Mouse (Mus musculus) neutrophil, adult 5-6 weeks (primary cell): Measurements from ENCODE around the gene Fa2h. TPM values are rescaled to one million over a fixed set of nuclear protein-coding genes. Genes with fewer than 3 reads are reported as not detected.

Experiments used
- ATAC-seq: fragments of 151-379, 151-347 bp; 2 replicates; pipeline ENCODE4 v1.8.0; 2017; ENCODE audit warnings: mild to moderate bottlenecking, moderate TSS enrichment; ENCODE audit not compliant: insufficient number of reproducible peaks, poor library complexity, low FRiP score, severe bottlenecking; ENCODE audit errors: extremely low read depth
- total RNA-seq: library from RNA; stranded (forward); fragments of 200-1000 nt; gene quantifications from 2 replicates; pipeline ENCODE4 v1.2.3, GENCODE M21; 2017

Fa2h gene
- total RNA-seq: not detected in 2 replicates

DNA sequence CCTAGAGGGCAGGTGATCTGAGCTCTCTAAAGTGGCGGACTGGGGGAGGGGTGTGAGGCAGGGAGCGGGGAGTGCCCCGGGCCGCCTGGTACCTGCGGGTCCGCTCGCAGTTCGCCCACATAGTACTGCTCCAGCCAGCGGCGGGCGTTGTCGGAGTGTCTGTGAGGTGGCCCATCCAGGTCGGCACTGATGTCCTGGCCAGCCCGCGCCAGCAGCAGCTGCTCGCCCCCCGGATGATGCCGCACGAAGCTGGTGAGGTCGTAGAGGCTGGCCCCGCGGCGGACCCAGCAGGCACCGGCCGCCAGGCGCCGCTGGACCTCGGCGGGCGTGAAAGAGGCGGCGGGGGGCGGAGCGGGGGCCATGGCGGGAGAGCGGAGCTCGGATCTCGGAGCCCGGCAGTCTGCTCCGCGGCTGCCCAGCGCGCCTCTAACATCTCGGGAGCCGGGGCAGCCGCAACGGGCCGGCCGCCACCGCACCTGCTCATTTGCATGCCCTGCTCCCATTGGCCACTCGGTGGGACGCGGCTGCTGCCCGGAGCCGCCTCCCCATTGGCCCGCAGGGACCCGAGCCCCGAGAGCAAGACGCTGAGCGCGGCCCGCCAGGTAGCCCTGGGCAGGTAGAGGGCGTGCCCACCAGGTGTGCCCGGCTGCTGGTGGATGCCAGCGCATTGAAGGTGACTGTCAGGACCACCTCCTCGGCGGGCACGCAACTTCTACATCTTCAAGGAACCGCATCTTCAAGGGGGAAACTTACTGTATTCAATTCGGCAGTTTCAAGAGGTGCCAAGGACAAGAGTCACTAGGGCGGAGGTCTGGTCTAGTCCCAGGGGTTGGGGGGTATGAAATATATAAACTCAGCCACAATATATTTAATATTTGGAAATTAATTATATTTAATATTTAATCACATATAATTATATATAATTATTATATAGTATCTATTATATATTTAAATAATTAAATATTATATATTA, at the start of gene Fa2h:
Fa2h (minus strand) TSS at position 434 of the 973 bp plus-strand sequence.
- no peak for ATAC-seq

DNA sequence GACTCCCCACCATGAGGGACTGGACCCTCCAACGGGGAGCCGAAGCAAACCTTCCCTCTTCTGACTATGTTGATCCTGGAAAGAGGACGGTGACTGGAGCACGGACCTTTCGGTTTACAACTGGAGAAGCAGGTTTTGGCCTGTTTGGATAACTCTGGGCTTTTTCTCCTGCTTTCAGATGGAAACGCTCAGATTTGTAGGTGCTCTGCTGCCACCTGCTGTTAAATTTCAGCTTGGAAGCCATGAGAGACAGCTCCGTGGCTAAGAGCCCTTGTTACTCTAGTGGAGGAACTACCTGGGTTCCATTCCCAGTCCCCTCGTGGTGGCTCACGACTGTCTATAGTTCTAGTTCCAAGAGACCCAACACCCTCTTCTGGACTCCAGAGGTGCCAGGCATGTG, 45.6 kb upstream of the Fa2h start:
- ATAC-seq: no peak

- no peak for ATAC-seq
These were observed 41.6 kb upstream of the Fa2h start for GRCm38 (mm10) chr8:111435071-111435828.

- ATAC-seq: no peak
These were observed 31.0 kb upstream of the Fa2h start for GRCm38 (mm10) chr8:111424646-111425045.

DNA sequence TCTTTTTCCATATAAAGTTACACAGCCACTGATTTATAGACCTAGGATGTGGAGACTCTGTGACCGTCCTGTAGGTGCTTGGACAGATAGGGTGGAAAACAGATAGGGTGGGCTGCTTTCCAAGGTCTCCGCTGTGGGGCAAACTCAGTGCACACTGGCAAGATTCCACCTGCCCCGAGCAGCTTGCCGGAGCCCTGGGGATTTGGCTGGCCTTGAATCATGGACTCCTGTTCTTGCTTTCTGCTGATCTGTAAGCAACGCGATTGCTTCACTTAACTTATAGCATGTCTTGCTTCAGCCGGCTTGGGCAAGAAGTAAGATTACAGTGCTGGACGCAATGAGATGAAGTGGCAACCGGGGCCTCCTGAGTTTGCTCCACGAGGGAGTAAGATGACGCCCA, 30.6 kb upstream of the Fa2h start:
- ATAC-seq: no peak

DNA sequence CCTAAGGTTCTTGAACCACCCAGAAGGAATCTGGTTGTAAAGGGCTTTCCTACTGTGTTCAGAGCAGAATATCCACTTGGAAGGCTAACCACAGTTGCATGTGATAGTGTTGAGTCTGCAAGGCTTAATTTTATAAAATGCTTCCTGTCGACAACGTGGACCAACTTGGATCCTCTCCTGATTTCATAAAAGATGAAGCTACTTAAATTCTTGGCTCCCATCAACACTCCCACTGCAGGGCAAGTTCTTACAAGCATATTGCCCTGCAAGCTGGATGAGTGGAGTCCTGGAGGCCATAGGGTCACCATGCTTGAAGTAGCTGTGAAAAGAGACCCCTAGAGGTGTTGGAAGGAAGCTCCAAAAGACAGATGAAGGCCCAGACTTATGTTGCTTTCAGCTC, 29.0 kb upstream of the Fa2h start:
- ATAC-seq: no peak

GRCm38 (mm10) chr8:111419171-111419570, 25.5 kb upstream of the Fa2h start:
- ATAC-seq: no peak

GRCm38 (mm10) chr8:111418601-111419000, 25.0 kb upstream of the Fa2h start:
- no peak for ATAC-seq

GRCm38 (mm10) chr8:111417222-111417621, 23.6 kb upstream of the Fa2h start:
- no peak for ATAC-seq

DNA sequence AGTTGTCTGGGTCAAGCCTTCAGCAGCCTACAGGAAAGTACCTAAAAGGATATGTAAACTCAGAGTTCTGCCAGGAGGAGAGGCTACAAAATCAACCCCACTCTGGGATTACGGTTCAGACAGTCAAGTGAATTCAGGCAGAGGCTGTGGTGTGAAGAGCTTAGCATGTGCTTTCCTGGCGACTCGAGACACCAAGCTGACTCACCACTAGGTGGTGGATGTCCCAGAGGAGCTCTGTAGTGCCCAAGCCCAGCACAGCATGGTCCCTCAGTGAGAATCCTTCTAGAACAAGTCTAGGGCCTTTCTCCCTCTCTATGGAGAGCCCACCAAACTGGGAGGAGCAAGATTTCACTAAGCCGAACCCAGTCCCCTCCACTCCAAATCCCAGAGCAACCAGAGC, 9.8 kb upstream of the Fa2h start:
- no peak for ATAC-seq

GRCm38 (mm10) chr8:111391268-111391667, 2.4 kb downstream of the Fa2h start:
- no peak for ATAC-seq

- no peak for ATAC-seq
These were observed 2.8 kb downstream of the Fa2h start for GRCm38 (mm10) chr8:111390837-111391236.

- no peak for ATAC-seq
These were observed 4.0 kb downstream of the Fa2h start for GRCm38 (mm10) chr8:111389581-111389980.

DNA sequence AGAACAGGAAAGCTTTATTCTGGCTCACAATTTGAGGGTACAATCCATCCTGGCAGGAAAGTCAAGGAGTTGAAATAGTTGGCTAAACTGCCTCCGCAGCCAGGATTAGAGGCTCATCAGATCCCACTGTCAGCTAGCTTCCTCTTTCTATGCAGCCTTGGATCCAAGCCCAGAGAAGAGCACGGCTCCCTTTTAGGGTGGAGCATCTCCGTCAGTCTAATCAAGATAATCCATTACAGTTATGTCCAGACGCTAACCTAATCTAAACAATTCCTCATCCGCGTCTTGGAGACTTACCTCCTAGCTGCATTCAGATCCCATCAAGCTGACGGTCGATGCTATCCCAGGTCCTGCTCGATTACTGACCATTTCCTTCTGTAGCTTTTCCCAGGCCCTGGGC, 7.7 kb downstream of the Fa2h start:
- no peak for ATAC-seq

- no peak for ATAC-seq
These were observed 9.0 kb downstream of the Fa2h start for GRCm38 (mm10) chr8:111384628-111385027.

GRCm38 (mm10) chr8:111375192-111375591, 18.4 kb downstream of the Fa2h start:
- ATAC-seq: no peak

DNA sequence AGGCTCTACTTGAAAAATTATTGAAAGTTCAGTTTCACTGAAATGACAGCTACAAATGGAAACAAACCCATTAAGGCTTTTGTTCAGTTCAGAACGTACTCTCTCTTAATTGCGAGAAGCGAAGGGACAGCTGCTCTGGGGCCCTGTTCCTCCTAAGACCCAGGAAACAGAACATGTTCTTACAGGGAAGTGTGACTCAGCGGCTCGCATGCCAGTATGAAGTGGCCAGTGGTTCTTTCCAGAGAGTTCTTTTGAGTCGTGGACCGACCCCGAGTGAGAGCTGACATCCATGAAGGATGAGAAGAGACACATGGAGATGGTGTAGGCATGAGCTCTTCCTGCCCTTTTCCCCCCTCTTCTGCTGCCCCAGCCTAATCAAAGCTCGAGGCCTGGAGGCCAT, 23.9 kb downstream of the Fa2h start:
- ATAC-seq: no peak

DNA sequence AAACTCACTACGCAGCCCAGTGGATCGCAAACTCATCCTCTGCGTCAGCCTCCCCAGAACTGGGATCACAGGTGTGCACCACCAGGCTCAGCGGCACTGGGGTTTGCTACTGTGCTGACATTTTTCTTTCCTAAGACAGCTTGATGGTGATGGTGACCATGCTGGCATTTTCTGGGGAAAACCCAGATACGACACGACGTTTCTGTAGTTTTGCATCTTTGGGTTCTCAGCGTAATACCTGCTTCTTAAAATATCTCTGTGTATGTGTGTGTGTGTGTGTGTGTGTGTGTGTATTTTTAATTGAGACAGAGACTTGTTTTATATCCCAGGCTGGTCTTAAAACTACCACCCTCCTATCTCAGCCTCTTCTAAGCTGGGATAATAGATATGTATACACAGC, 26.3 kb downstream of the Fa2h start:
- ATAC-seq: no peak

- no peak for ATAC-seq
These were observed 26.9 kb downstream of the Fa2h start for GRCm38 (mm10) chr8:111366610-111367234.

DNA sequence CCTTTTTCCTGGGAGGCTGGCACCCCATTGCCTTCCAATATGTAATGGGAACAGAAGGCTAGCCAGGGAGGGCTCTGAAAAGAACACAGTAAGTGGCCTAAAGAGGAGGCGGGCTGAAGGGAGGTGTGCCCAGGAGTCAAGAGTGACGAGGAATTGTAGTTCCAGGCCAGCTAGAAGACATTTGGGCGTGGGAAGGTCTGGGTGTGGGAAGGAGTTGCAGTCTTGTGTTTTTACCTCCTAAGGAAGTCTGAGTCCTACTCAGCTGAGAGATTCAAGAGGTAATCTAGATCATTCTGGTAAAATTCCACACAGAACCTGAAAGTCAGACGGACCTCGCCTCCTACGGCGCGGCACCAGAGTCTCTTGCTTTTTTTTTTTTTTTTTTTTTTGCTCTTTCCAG, 30.1 kb downstream of the Fa2h start:
- ATAC-seq: no peak
